Mouse (Mus musculus) G1E (cell line): Measurements from ENCODE around the gene Map3k20.

Experiments
- CTCF ChIP-seq: IDR thresholded peaks from 2 replicates; pipeline ENCODE4 v1.5.1; 2012; ENCODE audit warnings: low read depth, low read length, inconsistent platforms, mixed read lengths
- POLR2AphosphoS5 ChIP-seq: IDR thresholded peaks from 2 replicates; pipeline ENCODE4 v1.6.1; 2012; ENCODE audit warnings: low read depth, low read length, inconsistent platforms; ENCODE audit not compliant: insufficient replicate concordance

GRCm38 (mm10) chr2:72399469-72400195 is 114.2 kb downstream of the Map3k20 start:
- no peak for TF ChIP-seq CTCF
- no peak for TF ChIP-seq POLR2AphosphoS5
